Mouse (Mus musculus) liver, postnatal 0 days (tissue): ENCODE data around the gene Ptprg.

Experiments
- CTCF ChIP-seq: sonication (generic); IDR thresholded peaks from 2 replicates; pipeline ENCODE4 v1.5.1; 2016; ENCODE audit warnings: antibody characterized with exemption, low read depth
- EP300 ChIP-seq: IDR thresholded peaks from 2 replicates; pipeline ENCODE4 v1.6.1; 2016; ENCODE audit warnings: antibody characterized with exemption, low read depth, mild to moderate bottlenecking

DNA sequence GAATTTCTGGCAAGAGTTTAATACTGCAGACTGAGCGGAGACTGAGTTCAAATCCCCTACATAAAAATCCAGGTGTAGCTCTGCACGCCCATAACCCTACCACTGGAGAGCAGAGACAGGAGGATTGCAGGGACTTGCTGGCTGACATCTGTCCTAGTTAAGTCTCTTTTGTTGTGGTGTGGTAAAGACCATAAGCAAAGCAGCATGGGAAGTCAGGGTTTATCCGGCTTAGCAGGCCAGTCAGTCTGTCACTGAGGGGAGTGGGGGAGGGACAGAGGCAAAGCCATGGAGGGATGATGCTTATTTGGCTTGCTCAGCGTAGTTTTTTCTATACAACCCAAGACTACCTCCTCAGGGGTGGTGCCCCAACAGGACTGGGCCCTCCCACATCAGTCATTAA, 530.7 kb downstream of the Ptprg start:
- TF ChIP-seq CTCF, result no peak
- TF ChIP-seq EP300, result no peak
